Mouse (Mus musculus): Measurements from ENCODE around the gene Gpr162.
"Not testable (repeated sequence)": the region's sequence is repeated elsewhere in the genome, so short reads cannot be mapped to it uniquely, and the experiment has no call there.

The Gpr162 gene

GRCm38 (mm10) chr6:124811701-124812560, 51.9 kb downstream of the Gpr162 start:
- DNase-seq (ENCODE audit: low read depth, low spot score): no peak

- no peak for DNase-seq (ENCODE audit: low read depth, low spot score)
These were observed 52.4 kb downstream of the Gpr162 start for GRCm38 (mm10) chr6:124811403-124811665.

GRCm38 (mm10) chr6:124810566-124811402, 53.0 kb downstream of the Gpr162 start:
- DNase-seq (ENCODE audit: low read depth, low spot score): not testable (repeated sequence)

DNA sequence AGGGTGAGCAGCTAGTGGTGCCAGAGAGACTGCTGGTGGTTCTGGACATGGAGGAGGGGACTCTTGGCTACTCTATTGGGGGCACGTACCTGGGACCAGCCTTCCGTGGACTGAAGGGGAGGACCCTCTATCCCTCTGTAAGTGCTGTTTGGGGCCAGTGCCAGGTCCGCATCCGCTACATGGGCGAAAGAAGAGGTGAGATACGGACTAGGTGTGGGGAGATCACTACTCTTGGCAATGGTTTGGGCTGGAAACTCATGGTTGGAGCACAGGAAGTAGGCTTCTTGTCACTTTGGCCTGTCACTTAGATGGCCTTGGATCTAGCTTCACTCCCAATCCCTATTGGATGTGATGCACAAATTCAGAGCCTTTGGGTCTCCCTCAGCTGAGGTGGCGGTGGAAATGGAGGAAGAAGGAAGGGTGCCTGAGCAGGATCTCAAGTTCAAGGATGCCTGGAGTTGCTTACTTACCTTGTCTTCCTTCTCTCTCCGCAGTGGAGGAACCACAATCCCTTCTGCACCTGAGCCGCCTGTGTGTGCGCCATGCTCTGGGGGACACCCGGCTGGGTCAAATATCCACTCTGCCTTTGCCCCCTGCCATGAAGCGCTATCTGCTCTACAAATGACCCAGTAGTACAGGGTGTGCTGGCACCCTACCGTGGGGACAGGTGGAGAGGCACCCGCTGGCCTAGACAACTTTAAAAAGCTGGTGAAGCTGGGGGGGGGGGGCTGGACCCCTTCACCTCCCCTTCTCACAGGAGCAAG, 53.8 kb downstream of the Gpr162 start:
- DNase-seq (ENCODE audit: low read depth, low spot score): no peak

GRCm38 (mm10) chr6:124809052-124809774, 54.6 kb downstream of the Gpr162 start:
- peak; percentile 74 for DNase-seq (ENCODE audit: low read depth, low spot score)
